Mouse (Mus musculus) liver, adult 10 weeks (tissue): ENCODE measurements around the gene Ezr. TPM values are rescaled to one million over a fixed set of nuclear protein-coding genes. Genes with fewer than 3 reads are reported as not detected.

Source experiments
- polyA plus RNA-seq: library from polyadenylated mRNA; stranded (reverse); fragments of 350-450 nt; fragmentation: Illumina TruSeq; extraction: RNeasy Lipid Tissue Mini Kit (QIAGEN cat#74804); gene quantifications from one replicate; pipeline ENCODE4 v1.2.3, GENCODE M21; 2014; ENCODE audit warnings: low read depth, low replicate concordance

Ezr gene
- polyA plus RNA-seq: 2.9 TPM

GRCm38 (mm10) chr17:6782611-6783005 lies at the start of gene Ezr:
Gene Ezr (minus strand): TSS chr17:6782784.

Other genes with a start within 250 kb of the Ezr start
- gene Dynlt1c, start 181.1 kb downstream of the Ezr start, polyA plus RNA-seq: 2.9 TPM
- gene Dynlt1f, start 126.9 kb downstream of the Ezr start, polyA plus RNA-seq: 4.9 TPM
- gene Sytl3, start 123.7 kb downstream of the Ezr start, polyA plus RNA-seq: not detected
- gene Rsph3b, start 165.9 kb upstream of the Ezr start, polyA plus RNA-seq: 15.0 TPM
- gene Tagap1, start 178.4 kb upstream of the Ezr start, polyA plus RNA-seq: 10.0 TPM
- 245 TPM for gene Rnaset2b, start 187.8 kb upstream of the Ezr start, polyA plus RNA-seq
- not detected for gene Gm49721, start 196.1 kb upstream of the Ezr start, polyA plus RNA-seq
- not detected for gene Gm1604a, start 242.8 kb upstream of the Ezr start, polyA plus RNA-seq